Mouse (Mus musculus) embryonic fibroblast, embryonic 13.5 days (primary cell): ENCODE data around the gene Atp2a3.

ENCODE experiments used
- CTCF ChIP-seq: IDR thresholded peaks from 2 replicates; pipeline ENCODE4 v1.5.1; 2011; ENCODE audit warnings: mild to moderate bottlenecking, control low read depth, low read length, moderate library complexity, borderline replicate concordance; ENCODE audit not compliant: insufficient read depth
- POLR2A ChIP-seq: IDR thresholded peaks from 2 replicates; pipeline ENCODE4 v1.6.1; 2011; ENCODE audit warnings: low read depth, mild to moderate bottlenecking, control low read depth, low read length, moderate library complexity

- TF ChIP-seq CTCF: no peak
- TF ChIP-seq POLR2A: no peak
Observed at GRCm38 (mm10) chr11:72963058-72963788, 2.3 kb downstream of the Atp2a3 start.
